Mouse (Mus musculus): ENCODE measurements around the gene Trim54. TPM values are rescaled to one million over a fixed set of nuclear protein-coding genes. Genes with fewer than 3 reads are reported as not detected.

Trim54 gene
- polyA plus RNA-seq (2015; fragmentation: Nextera tagmentation; extraction: Ambion mirVana), result 0.65 and 2.3 TPM in 2 replicates

- 16% methylated on average over 3 of the region's 3 CpGs for WGBS
- peaks cover 4% of the 10 kb centered on the region; the same call in 1 of the 2 replicates for H3K27me3 ChIP-seq (ENCODE audit: control insufficient read depth, insufficient read depth, low read depth, low read length)
- no peak within 1 kb of the TSS for H3K9ac ChIP-seq (ENCODE audit: low read length)
- ATAC-seq (ENCODE audit: low read depth), result no peak
- no peaks in the 10 kb centered on the region for H3K4me1 ChIP-seq (replicated peaks; ENCODE audit: control insufficient read depth, insufficient read depth, low read length)
- no peak within 1 kb of the TSS for H3K4me3 ChIP-seq (ENCODE audit: low read length)
- H3K9me3 ChIP-seq (ENCODE audit: control insufficient read depth, low read length), result no peaks in the 10 kb centered on the region
- no peak within 1 kb of the TSS for H3K4me2 ChIP-seq (ENCODE audit: low read depth, low read length)
- no peak within 1 kb of the TSS for H3K27ac ChIP-seq (ENCODE audit: low read length)
- H3K36me3 ChIP-seq (ENCODE audit: control insufficient read depth, insufficient read depth, low read length), result no peaks in the 10 kb centered on the region
Measured at GRCm38 (mm10) chr5:31116354-31116753, at the start of gene Trim54. Gene Trim54 (plus strand): TSS chr5:31116712.

GRCm38 (mm10) chr5:31069810-31070209 is 46.7 kb upstream of the Trim54 start:
- no peak overlapping the region for H3K9ac ChIP-seq (ENCODE audit: low read length)
- H3K4me1 ChIP-seq (replicated peaks; ENCODE audit: control insufficient read depth, insufficient read depth, low read length), result no peaks in the 10 kb centered on the region
- no peak for ATAC-seq (ENCODE audit: low read depth)
- no peak overlapping the region for H3K4me2 ChIP-seq (ENCODE audit: low read depth, low read length)
- no peak overlapping the region for H3K27ac ChIP-seq (ENCODE audit: low read length)
- H3K36me3 ChIP-seq (ENCODE audit: control insufficient read depth, insufficient read depth, low read length), result peaks cover 51% of the 10 kb centered on the region
- H3K9me3 ChIP-seq (ENCODE audit: control insufficient read depth, low read length), result no peaks in the 10 kb centered on the region
- 90% methylated on average over 3 of the region's 3 CpGs for WGBS
- H3K4me3 ChIP-seq (ENCODE audit: low read length), result no peak overlapping the region
- H3K27me3 ChIP-seq (ENCODE audit: control insufficient read depth, insufficient read depth, low read depth, low read length), result no peaks in the 10 kb centered on the region

GRCm38 (mm10) chr5:31071059-31071458 is 45.5 kb upstream of the Trim54 start:
- Histone ChIP-seq H3K36me3 (ENCODE audit: control insufficient read depth, insufficient read depth, low read length) (peaks cover 56% of the 10 kb centered on the region), H3K9me3 (ENCODE audit: control insufficient read depth, low read length) (no peaks in the 10 kb centered on the region), H3K9ac (ENCODE audit: low read length) (no peak overlapping the region), H3K27me3 (ENCODE audit: control insufficient read depth, insufficient read depth, low read depth, low read length) (no peaks in the 10 kb centered on the region), H3K27ac (ENCODE audit: low read length) (no peak overlapping the region), H3K4me3 (ENCODE audit: low read length) (no peak overlapping the region), H3K4me1 (replicated peaks; ENCODE audit: control insufficient read depth, insufficient read depth, low read length) (no peaks in the 10 kb centered on the region), H3K4me2 (ENCODE audit: low read depth, low read length) (no peak overlapping the region)
- no peak for ATAC-seq (ENCODE audit: low read depth)
- 83% methylated on average over 2 of the region's 2 CpGs for WGBS

DNA sequence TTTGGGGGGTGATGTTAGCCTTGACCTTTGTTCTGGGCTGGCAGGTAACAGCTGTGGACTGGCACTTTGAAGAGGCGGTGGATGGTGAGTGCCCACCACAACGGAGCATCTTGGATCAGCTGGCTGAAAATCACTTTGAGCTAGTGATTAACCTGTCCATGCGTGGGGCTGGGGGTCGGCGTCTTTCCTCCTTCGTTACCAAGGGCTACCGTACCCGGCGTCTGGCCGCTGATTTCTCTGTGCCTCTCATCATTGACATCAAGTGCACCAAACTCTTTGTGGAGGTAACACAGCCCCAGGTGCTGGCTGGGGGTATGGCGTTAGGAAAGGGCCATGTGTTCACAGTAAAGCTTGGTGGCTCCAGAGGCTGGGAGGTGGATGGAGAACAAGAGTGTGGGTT is 44.7 kb upstream of the Trim54 start:
- ATAC-seq (ENCODE audit: low read depth), result no peak
- Histone ChIP-seq H3K27ac (ENCODE audit: low read length) (no peak overlapping the region), H3K9me3 (ENCODE audit: control insufficient read depth, low read length) (no peaks in the 10 kb centered on the region)

GRCm38 (mm10) chr5:31073176-31073575 is 43.3 kb upstream of the Trim54 start:
- ATAC-seq (ENCODE audit: low read depth), result no peak
- WGBS, result 86% methylated on average over 12 of the region's 12 CpGs
- peaks cover 51% of the 10 kb centered on the region for H3K36me3 ChIP-seq (ENCODE audit: control insufficient read depth, insufficient read depth, low read length)

More for the DNA sequence above, 44.7 kb upstream of the Trim54 start:
- H3K4me2 ChIP-seq (ENCODE audit: low read depth, low read length), result no peak overlapping the region
- 93% methylated on average over 11 of the region's 11 CpGs for WGBS
- H3K4me1 ChIP-seq (replicated peaks; ENCODE audit: control insufficient read depth, insufficient read depth, low read length), result no peaks in the 10 kb centered on the region
- no peak overlapping the region for H3K4me3 ChIP-seq (ENCODE audit: low read length)
- no peak overlapping the region for H3K9ac ChIP-seq (ENCODE audit: low read length)
- peaks cover 53% of the 10 kb centered on the region for H3K36me3 ChIP-seq (ENCODE audit: control insufficient read depth, insufficient read depth, low read length)
- H3K27me3 ChIP-seq (ENCODE audit: control insufficient read depth, insufficient read depth, low read depth, low read length), result no peaks in the 10 kb centered on the region

GRCm38 (mm10) chr5:31076346-31076745 is 40.2 kb upstream of the Trim54 start:
- Histone ChIP-seq H3K27me3 (ENCODE audit: control insufficient read depth, insufficient read depth, low read depth, low read length) (no peaks in the 10 kb centered on the region), H3K4me1 (replicated peaks; ENCODE audit: control insufficient read depth, insufficient read depth, low read length) (no peaks in the 10 kb centered on the region), H3K27ac (ENCODE audit: low read length) (no peak overlapping the region), H3K9me3 (ENCODE audit: control insufficient read depth, low read length) (no peaks in the 10 kb centered on the region), H3K4me3 (ENCODE audit: low read length) (no peak overlapping the region), H3K36me3 (ENCODE audit: control insufficient read depth, insufficient read depth, low read length) (peaks cover 30% of the 10 kb centered on the region), H3K4me2 (ENCODE audit: low read depth, low read length) (no peak overlapping the region), H3K9ac (ENCODE audit: low read length) (no peak overlapping the region)
- 82% methylated on average over 13 of the region's 13 CpGs for WGBS
- ATAC-seq (ENCODE audit: low read depth), result no peak

More at GRCm38 (mm10) chr5:31073176-31073575, 43.3 kb upstream of the Trim54 start:
- H3K9me3 ChIP-seq (ENCODE audit: control insufficient read depth, low read length), result no peaks in the 10 kb centered on the region
- no peak overlapping the region for H3K9ac ChIP-seq (ENCODE audit: low read length)
- H3K4me3 ChIP-seq (ENCODE audit: low read length), result no peak overlapping the region
- no peaks in the 10 kb centered on the region for H3K27me3 ChIP-seq (ENCODE audit: control insufficient read depth, insufficient read depth, low read depth, low read length)
- no peak overlapping the region for H3K4me2 ChIP-seq (ENCODE audit: low read depth, low read length)
- no peaks in the 10 kb centered on the region for H3K4me1 ChIP-seq (replicated peaks; ENCODE audit: control insufficient read depth, insufficient read depth, low read length)
- H3K27ac ChIP-seq (ENCODE audit: low read length), result no peak overlapping the region

DNA sequence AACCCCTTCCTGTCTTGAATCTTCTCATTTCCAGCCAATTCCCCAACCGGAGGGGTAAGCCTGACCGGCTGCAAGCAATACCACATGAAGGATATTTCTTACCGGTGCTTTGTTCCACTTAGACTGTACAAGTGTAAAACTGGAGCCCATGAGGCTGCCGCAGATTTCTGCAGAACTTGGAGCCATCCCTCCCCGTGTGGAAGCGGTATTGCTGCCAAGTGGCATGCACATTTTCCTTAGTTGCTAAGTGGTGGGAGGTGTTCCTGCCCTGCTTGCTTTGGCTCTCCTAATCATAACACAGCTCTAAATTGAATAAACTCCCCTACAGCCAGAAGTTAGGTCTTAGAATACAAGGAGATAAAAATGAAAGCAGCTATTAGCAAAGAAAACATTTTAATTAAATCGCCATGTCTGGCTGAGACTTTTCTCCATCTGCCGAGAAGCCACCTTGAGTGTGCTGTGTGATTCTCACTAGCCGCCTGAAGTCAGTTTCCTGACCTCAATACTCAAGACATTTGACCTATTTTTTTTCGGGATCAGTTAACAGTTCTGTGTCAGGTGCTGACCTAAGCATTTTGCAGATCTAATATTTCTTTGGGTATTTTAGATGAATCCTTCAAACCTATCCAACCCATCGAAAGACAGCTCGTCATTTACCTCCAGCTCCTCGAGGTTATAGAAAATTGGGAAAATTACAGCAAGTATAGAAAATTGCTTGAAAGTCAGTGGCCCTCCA is 36.3 kb upstream of the Trim54 start:
- Histone ChIP-seq H3K4me3 (ENCODE audit: low read length) (no peak overlapping the region), H3K27ac (ENCODE audit: low read length) (no peak overlapping the region), H3K9me3 (ENCODE audit: control insufficient read depth, low read length) (no peaks in the 10 kb centered on the region), H3K4me2 (ENCODE audit: low read depth, low read length) (no peak overlapping the region), H3K36me3 (ENCODE audit: control insufficient read depth, insufficient read depth, low read length) (peaks cover 10% of the 10 kb centered on the region), H3K9ac (ENCODE audit: low read length) (no peak overlapping the region), H3K27me3 (ENCODE audit: control insufficient read depth, insufficient read depth, low read depth, low read length) (no peaks in the 10 kb centered on the region), H3K4me1 (replicated peaks; ENCODE audit: control insufficient read depth, insufficient read depth, low read length) (no peaks in the 10 kb centered on the region; the same call in 1 of the 2 replicates)
- 62% methylated on average over 13 of the region's 13 CpGs for WGBS
- ATAC-seq (ENCODE audit: low read depth), result no peak

GRCm38 (mm10) chr5:31080795-31081164 is 35.7 kb upstream of the Trim54 start:
- WGBS, result 47% methylated on average over 3 of the region's 3 CpGs
- Histone ChIP-seq H3K4me3 (ENCODE audit: low read length) (no peak overlapping the region), H3K4me1 (replicated peaks; ENCODE audit: control insufficient read depth, insufficient read depth, low read length) (no peaks in the 10 kb centered on the region; the same call in 1 of the 2 replicates), H3K9ac (ENCODE audit: low read length) (no peak overlapping the region), H3K27me3 (ENCODE audit: control insufficient read depth, insufficient read depth, low read depth, low read length) (no peaks in the 10 kb centered on the region), H3K9me3 (ENCODE audit: control insufficient read depth, low read length) (no peaks in the 10 kb centered on the region), H3K27ac (ENCODE audit: low read length) (no peak overlapping the region), H3K4me2 (ENCODE audit: low read depth, low read length) (no peak overlapping the region), H3K36me3 (ENCODE audit: control insufficient read depth, insufficient read depth, low read length) (peaks cover 9% of the 10 kb centered on the region)
- ATAC-seq (ENCODE audit: low read depth), result no peak

DNA sequence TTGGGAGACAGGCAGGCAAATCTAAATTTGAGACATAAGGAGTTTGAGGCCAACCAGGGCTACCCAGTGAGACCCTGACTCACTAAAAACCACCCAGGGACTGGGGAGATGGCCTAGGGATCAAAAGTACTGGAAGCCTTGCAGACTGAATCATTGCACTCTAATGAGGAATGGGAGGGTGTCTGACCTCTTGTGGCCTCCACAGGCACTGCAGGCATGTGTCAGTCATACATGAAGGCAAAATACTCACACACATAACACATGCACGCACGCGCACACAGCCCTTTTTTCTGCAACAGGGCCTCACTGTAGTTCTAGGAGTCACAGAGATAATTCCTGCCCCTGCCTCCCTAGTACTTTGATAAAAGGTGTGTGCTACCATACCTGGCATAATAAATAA is 35.1 kb upstream of the Trim54 start:
- no peaks in the 10 kb centered on the region for H3K27me3 ChIP-seq (ENCODE audit: control insufficient read depth, insufficient read depth, low read depth, low read length)
- no peak overlapping the region for H3K27ac ChIP-seq (ENCODE audit: low read length)
- 75% methylated on average over 3 of the region's 3 CpGs for WGBS
- no peak overlapping the region for H3K4me2 ChIP-seq (ENCODE audit: low read depth, low read length)
- H3K36me3 ChIP-seq (ENCODE audit: control insufficient read depth, insufficient read depth, low read length), result peaks cover 4% of the 10 kb centered on the region
- H3K4me3 ChIP-seq (ENCODE audit: low read length), result no peak overlapping the region
- H3K9me3 ChIP-seq (ENCODE audit: control insufficient read depth, low read length), result no peaks in the 10 kb centered on the region
- no peak for ATAC-seq (ENCODE audit: low read depth)
- H3K4me1 ChIP-seq (replicated peaks; ENCODE audit: control insufficient read depth, insufficient read depth, low read length), result no peaks in the 10 kb centered on the region; the same call in 1 of the 2 replicates
- no peak overlapping the region for H3K9ac ChIP-seq (ENCODE audit: low read length)

Data from lung, embryonic 16.5 days (tissue).